Mouse (Mus musculus) midbrain, embryonic 10.5 days (tissue): ENCODE data around the gene Gm17018. TPM values are rescaled to one million over a fixed set of nuclear protein-coding genes. Genes with fewer than 3 reads are reported as not detected.

Experiments
- DNase-seq: peaks from one replicate; pipeline ENCODE4 v3.0.0-alpha.2; 2017; ENCODE audit warnings: low spot score
- H3K27ac ChIP-seq: fragments of 300-500 bp; sonication (generic); replicated peaks from 2 replicates; pipeline ENCODE4 v1.5.1; 2016; ENCODE audit warnings: mild to moderate bottlenecking
- H3K27me3 ChIP-seq: fragments of 300-500 bp; sonication (generic); 2 replicates; pipeline ENCODE4 v1.6.1; 2016; ENCODE audit warnings: low read depth, mild to moderate bottlenecking; ENCODE audit not compliant: poor library complexity, severe bottlenecking
- H3K36me3 ChIP-seq: fragments of 300-500 bp; sonication (generic); 2 replicates; pipeline ENCODE4 v1.6.1; 2016; ENCODE audit warnings: mild to moderate bottlenecking, moderate library complexity
- H3K4me1 ChIP-seq: fragments of 300-500 bp; sonication (generic); 2 replicates; pipeline ENCODE4 v1.6.1; 2016
- H3K4me3 ChIP-seq: fragments of 300-500 bp; sonication (generic); 2 replicates; pipeline ENCODE4 v1.5.1; 2016; ENCODE audit warnings: mild to moderate bottlenecking, moderate library complexity
- H3K9me3 ChIP-seq: fragments of 300-500 bp; sonication (generic); replicated peaks from 2 replicates; pipeline ENCODE4 v1.6.1; 2016; ENCODE audit warnings: mild to moderate bottlenecking
- WGBS: fragments of 180-500 bp; shearing (Covaris S2); methylation state at CpG from one replicate; pipeline ENCODE4 v1.1.7; 2016; 5-methylcytosine and 5-hydroxymethylcytosine counted together
- polyA plus RNA-seq: library from polyadenylated mRNA; unstranded; fragments of >200 nt; fragmentation: Nextera tagmentation; extraction: Ambion mirVana; gene quantifications from 2 replicates; pipeline ENCODE4 v1.2.1, GENCODE M21; 2016

Gm17018 gene
- polyA plus RNA-seq, 1 experiment from 2014 or later = 47.9 TPM

- Histone ChIP-seq H3K27me3 (peaks cover 100% of the 10 kb centered on the region), H3K27ac (peak overlapping the region; percentile 34), H3K4me1 (peaks cover 59% of the 10 kb centered on the region), H3K9me3 (no peaks in the 10 kb centered on the region), H3K4me3 (no peak overlapping the region), H3K36me3 (peaks cover 34% of the 10 kb centered on the region)
- DNase-seq = peak; percentile 40
- 23% methylated on average over 8 of the region's 8 CpGs for whole genome bisulfite sequencing
Observed at GRCm38 (mm10) chr19:45582161-45582560, 21.7 kb downstream of the Gm17018 start.

DNA sequence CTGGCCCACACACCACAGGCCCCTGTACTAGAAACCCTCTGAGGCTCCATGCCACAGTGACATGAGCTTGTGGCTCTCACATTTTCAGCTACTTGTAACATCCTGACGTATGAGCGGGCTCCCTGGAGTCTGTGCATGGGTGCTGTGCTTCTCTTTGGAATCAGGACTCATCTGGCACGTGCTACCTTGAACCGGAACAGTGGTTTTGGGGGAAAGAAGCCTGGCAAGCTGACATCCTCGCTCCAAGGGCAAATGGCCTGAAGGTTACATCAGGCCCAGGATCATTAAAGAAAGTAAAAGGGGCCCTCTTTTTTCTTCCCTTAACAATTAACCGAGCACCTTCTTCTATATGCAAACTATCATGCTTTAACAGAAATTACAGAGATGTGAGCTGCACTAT lies 22.7 kb downstream of the Gm17018 start:
- 90% methylated on average over 6 of the region's 6 CpGs for WGBS
- peaks cover 24% of the 10 kb centered on the region for H3K36me3 ChIP-seq
- H3K27me3 ChIP-seq = peaks cover 100% of the 10 kb centered on the region
- no peaks in the 10 kb centered on the region for H3K9me3 ChIP-seq
- DNase-seq = no peak
- peak overlapping the region; percentile 34; the same call in 1 of the 2 replicates for H3K27ac ChIP-seq
- no peak overlapping the region for H3K4me3 ChIP-seq
- peaks cover 57% of the 10 kb centered on the region for H3K4me1 ChIP-seq

GRCm38 (mm10) chr19:45584856-45585620 lies 24.6 kb downstream of the Gm17018 start:
- Histone ChIP-seq H3K9me3 (no peaks in the 10 kb centered on the region), H3K4me1 (peaks cover 46% of the 10 kb centered on the region), H3K4me3 (no peak overlapping the region), H3K27me3 (peaks cover 98% of the 10 kb centered on the region), H3K36me3 (peaks cover 6% of the 10 kb centered on the region), H3K27ac (no peak overlapping the region)
- 77% methylated on average over 9 of the region's 9 CpGs for WGBS
- no peak for DNase-seq

GRCm38 (mm10) chr19:45586850-45587249 lies 26.4 kb downstream of the Gm17018 start:
- H3K9me3 ChIP-seq = no peaks in the 10 kb centered on the region
- WGBS = 42% methylated on average over 3 of the region's 3 CpGs
- no peak overlapping the region for H3K27ac ChIP-seq
- peaks cover 98% of the 10 kb centered on the region for H3K27me3 ChIP-seq
- no peak for DNase-seq
- peaks cover 27% of the 10 kb centered on the region for H3K4me1 ChIP-seq
- no peak overlapping the region for H3K4me3 ChIP-seq
- no peaks in the 10 kb centered on the region for H3K36me3 ChIP-seq

DNA sequence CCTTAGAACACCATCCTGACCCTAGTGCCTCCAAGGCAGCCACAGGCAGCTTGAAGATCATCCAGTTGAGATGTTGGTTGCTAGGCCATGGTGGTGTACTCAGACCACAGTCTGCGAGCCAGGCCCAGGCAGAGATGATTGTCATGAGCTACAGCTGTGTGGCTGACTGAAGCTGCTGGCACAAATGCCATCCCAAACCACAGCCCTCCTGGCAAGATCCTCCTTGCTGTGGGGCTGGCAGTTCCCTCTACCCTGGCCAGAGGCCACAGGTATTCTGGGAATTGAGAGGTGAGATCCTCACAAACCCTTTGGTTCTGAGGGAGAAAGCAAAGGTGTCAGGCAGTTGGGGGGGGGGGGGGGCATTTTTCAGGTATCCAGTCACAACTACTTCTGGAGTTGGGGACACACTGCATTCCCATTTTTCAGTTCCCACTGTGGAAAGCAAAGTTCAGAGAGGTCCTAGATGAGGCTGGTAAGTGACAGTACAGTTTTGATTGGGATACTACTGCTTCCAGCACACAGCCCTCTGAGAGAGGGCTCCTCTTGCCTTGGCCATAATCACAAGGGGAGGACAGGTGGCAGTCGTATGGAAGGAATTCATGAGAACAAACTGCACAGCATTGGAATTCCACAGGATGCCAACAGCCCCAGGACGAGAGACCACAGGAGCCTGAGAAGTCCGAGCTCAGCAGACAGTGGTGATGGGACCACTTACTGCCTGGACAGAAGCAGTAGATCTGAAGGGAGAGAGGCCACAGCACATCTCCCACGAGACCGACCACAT lies 27.3 kb downstream of the Gm17018 start:
- Histone ChIP-seq H3K27ac (no peak overlapping the region), H3K27me3 (peaks cover 98% of the 10 kb centered on the region), H3K4me3 (no peak overlapping the region), H3K4me1 (peaks cover 22% of the 10 kb centered on the region), H3K36me3 (no peaks in the 10 kb centered on the region), H3K9me3 (no peaks in the 10 kb centered on the region)
- WGBS = 89% methylated on average over 6 of the region's 6 CpGs
- DNase-seq = no peak

GRCm38 (mm10) chr19:45589761-45590160 lies 29.3 kb downstream of the Gm17018 start:
- H3K27me3 ChIP-seq = peaks cover 98% of the 10 kb centered on the region
- H3K36me3 ChIP-seq = no peaks in the 10 kb centered on the region
- no peak overlapping the region for H3K4me3 ChIP-seq
- 94% methylated on average over 6 of the region's 6 CpGs for WGBS
- H3K9me3 ChIP-seq = no peaks in the 10 kb centered on the region
- H3K4me1 ChIP-seq = peaks cover 24% of the 10 kb centered on the region
- H3K27ac ChIP-seq = no peak overlapping the region
- DNase-seq = no peak

DNA sequence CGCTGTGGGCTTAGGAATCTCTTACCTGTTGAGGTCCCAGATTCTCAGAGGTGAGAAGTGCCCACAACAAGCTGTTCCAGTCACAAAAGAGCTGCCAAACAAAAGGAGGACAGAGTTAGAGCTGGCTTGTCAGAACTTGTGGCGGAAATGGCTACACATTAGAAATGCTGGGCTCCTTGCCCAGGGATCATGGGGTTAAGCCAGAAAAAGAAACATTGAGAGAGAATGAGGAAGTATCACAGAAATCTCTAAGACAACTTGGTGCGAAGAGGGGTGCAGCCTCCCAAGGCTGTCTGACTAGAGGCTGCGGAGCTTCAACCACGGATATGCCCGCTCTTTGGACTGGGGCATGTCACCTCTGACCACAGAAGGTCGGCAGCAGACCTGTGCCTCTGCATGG lies 31.3 kb downstream of the Gm17018 start:
- Histone ChIP-seq H3K9me3 (no peaks in the 10 kb centered on the region), H3K4me3 (no peak overlapping the region), H3K36me3 (no peaks in the 10 kb centered on the region), H3K4me1 (peaks cover 34% of the 10 kb centered on the region), H3K27ac (no peak overlapping the region), H3K27me3 (peaks cover 96% of the 10 kb centered on the region)
- no peak for DNase-seq
- 93% methylated on average over 7 of the region's 7 CpGs for WGBS

DNA sequence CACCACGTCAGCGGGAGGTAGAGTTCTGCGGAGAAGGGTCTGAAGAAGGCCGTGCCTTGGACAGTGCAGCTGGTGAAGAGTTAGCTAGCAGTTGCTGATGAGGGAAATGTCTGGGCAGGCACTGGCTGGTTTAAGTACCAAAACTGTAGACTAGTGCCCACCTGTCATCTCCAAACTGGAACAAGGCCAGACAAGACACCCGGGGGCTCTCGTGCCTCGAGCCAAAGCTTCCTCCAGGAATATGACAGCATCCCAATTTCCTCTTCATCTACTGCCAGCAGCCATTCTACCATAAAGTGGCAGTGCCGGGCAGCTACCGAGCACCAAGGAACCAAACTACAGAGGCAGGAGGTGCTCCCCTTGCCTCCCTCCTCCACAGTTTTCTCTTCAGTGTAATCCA lies 32.5 kb downstream of the Gm17018 start:
- H3K27ac ChIP-seq = no peak overlapping the region
- H3K27me3 ChIP-seq = peaks cover 96% of the 10 kb centered on the region
- WGBS = 93% methylated on average over 9 of the region's 9 CpGs
- DNase-seq = no peak
- no peak overlapping the region for H3K4me3 ChIP-seq
- H3K36me3 ChIP-seq = no peaks in the 10 kb centered on the region
- no peaks in the 10 kb centered on the region for H3K9me3 ChIP-seq
- H3K4me1 ChIP-seq = peaks cover 35% of the 10 kb centered on the region

DNA sequence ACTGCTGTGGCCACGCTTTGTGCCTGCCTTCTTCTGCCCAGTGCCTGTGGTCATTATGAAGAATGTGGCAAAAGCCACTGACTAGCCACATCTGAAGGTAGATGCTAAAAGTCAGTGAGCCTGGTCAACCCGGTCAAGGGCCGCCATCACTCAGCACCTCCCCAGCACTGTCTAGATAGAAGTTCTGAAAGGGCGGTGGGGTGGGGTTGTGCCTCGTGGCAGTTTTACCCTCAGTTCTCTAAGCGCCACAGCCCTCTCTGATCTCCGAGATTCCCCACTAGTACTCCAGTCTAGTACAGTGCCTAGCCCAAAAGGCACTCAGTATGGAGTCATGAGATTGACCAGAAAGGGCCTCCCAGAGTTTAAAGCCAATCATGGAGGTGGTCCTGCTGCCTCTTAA lies 33.7 kb downstream of the Gm17018 start:
- H3K4me3 ChIP-seq = no peak overlapping the region
- no peak overlapping the region for H3K27ac ChIP-seq
- DNase-seq = no peak
- no peaks in the 10 kb centered on the region for H3K36me3 ChIP-seq
- no peaks in the 10 kb centered on the region for H3K9me3 ChIP-seq
- peaks cover 35% of the 10 kb centered on the region for H3K4me1 ChIP-seq
- 92% methylated on average over 7 of the region's 7 CpGs for WGBS
- peaks cover 97% of the 10 kb centered on the region for H3K27me3 ChIP-seq

GRCm38 (mm10) chr19:45595481-45595880 lies 35.1 kb downstream of the Gm17018 start:
- Histone ChIP-seq H3K4me1 (peaks cover 35% of the 10 kb centered on the region), H3K4me3 (no peak overlapping the region), H3K27ac (no peak overlapping the region), H3K27me3 (peaks cover 97% of the 10 kb centered on the region), H3K9me3 (no peaks in the 10 kb centered on the region), H3K36me3 (no peaks in the 10 kb centered on the region)
- no peak for DNase-seq
- WGBS = 93% methylated on average over 6 of the region's 6 CpGs

- Histone ChIP-seq H3K9me3 (no peaks in the 10 kb centered on the region), H3K4me3 (no peak overlapping the region), H3K36me3 (no peaks in the 10 kb centered on the region), H3K27ac (no peak overlapping the region), H3K4me1 (peaks cover 35% of the 10 kb centered on the region), H3K27me3 (peaks cover 97% of the 10 kb centered on the region)
- DNase-seq = no peak
- 41% methylated on average over 7 of the region's 7 CpGs for WGBS
Observed at GRCm38 (mm10) chr19:45596019-45596418, 35.6 kb downstream of the Gm17018 start.

DNA sequence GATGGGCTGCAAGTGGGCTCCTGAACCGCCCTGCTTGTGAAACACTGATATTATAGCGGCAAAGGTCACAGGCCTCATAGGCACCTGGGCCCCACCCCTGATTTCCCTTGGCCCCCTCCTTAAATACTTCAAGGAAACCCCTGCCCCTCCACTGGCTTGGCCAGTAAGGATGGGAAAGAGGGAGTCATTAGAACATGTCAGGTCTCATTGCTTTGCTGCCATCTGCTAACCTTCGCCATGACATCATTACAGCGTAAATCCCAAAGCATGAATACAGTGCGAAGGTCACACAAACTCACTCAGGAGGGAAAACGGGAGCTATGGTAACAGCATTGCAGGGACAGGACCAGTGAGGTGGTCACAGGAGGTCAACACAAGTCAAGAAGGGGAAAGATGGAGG lies 36.0 kb downstream of the Gm17018 start:
- 75% methylated on average over 6 of the region's 6 CpGs for WGBS

DNA sequence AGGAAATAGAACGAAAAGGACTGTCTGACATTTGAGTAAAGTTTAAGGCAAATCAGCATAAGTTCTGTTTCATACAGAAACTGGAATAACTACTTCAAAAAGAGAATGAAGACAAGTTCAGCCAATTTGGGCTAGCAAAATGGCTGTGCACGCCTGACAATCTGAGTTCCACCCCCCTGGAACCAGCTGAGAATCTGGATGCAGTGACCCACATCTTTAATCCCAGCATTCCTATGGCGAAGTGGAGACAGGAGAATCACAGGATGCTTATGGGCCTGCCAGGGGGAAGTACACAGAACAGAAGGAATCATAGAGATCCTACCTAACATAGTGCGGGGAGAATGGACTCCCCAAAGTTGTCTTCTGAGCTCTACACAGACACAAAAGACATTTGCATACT lies 36.7 kb downstream of the Gm17018 start:
- Histone ChIP-seq H3K36me3 (0 out of 2 replicates have a peak, but pooled peaks cover 5% of the 10 kb centered on the region), H3K27me3 (peaks cover 97% of the 10 kb centered on the region), H3K9me3 (no peaks in the 10 kb centered on the region), H3K4me3 (no peak overlapping the region), H3K4me1 (peaks cover 35% of the 10 kb centered on the region), H3K27ac (no peak overlapping the region)
- 70% methylated on average over 4 of the region's 4 CpGs for WGBS
- no peak for DNase-seq

More for the DNA sequence above, 36.0 kb downstream of the Gm17018 start:
- H3K27ac ChIP-seq = no peak overlapping the region
- no peak for DNase-seq
- no peaks in the 10 kb centered on the region for H3K36me3 ChIP-seq
- peaks cover 35% of the 10 kb centered on the region for H3K4me1 ChIP-seq
- H3K27me3 ChIP-seq = peaks cover 97% of the 10 kb centered on the region
- no peaks in the 10 kb centered on the region for H3K9me3 ChIP-seq
- H3K4me3 ChIP-seq = no peak overlapping the region
